ENCODE assay signal across 27 mouse cellular contexts in the genomic region with DNA sequence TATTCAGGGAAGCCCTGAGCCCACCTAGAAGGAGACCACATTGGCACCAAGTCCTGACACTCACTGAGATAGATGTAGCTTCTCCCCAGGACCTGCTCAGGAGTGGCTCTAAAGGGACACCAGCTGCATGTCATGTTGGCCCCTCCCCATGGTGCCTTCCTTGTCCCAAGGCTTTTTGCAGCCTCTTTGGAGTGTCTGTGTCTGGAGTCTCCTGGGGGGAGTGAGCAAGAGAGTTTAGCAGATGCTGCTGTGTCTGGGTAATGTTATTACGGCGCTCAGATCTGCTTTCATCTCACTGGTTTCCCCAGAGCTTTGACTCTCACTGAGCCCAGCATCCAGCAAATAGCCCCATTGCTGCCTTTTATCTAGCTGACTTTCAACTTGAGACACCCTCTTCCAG. TPM values are rescaled to one million over a fixed set of nuclear protein-coding genes. Genes with fewer than 3 reads are reported as not detected.
A peak's percentile ranks its signal among the peaks of the same experiment; 100 is the strongest.
DNase-seq lines count a peak whose midpoint lies in the region; ATAC-seq and TF ChIP-seq lines count a peak whose summit lies in the region.
"Had no signal": no experiment of that assay in that cellular context is flagged by ENCODE, and none has a peak within 500 bp of the region (broad histone marks: within the 10 kb centered on the region; RNA-seq: fewer than 3 reads in every experiment).

No protein-coding gene starts in this region.

- H3K36me3 ChIP-seq in embryonic facial prominence, embryonic 14.5 days (ENCODE audit: control insufficient read depth, insufficient read depth, low read length): no peaks in the 10 kb centered on the region
- H3K36me3 ChIP-seq in embryonic facial prominence, embryonic 10.5 days (replicated peaks): no peaks in the 10 kb centered on the region
- no peaks in the 10 kb centered on the region for H3K36me3 ChIP-seq in hindbrain, embryonic 12.5 days
- no peaks in the 10 kb centered on the region for H3K36me3 ChIP-seq in hindbrain, embryonic 10.5 days
- H3K36me3 ChIP-seq in hindbrain, postnatal 0 days (ENCODE audit: insufficient read depth, low read length): no peaks in the 10 kb centered on the region
- H3K36me3 ChIP-seq: embryonic facial prominence, embryonic 12.5 days; limb, embryonic 13.5 days; lung, embryonic 15.5 days had no signal

- H3K4me1 ChIP-seq in embryonic facial prominence, embryonic 14.5 days (ENCODE audit: control insufficient read depth, insufficient read depth, low read length): no peaks in the 10 kb centered on the region; the same call in 1 of the 2 replicates
- H3K4me1 ChIP-seq in embryonic facial prominence, embryonic 10.5 days: peaks cover 23% of the 10 kb centered on the region
- peaks cover 31% of the 10 kb centered on the region for H3K4me1 ChIP-seq in hindbrain, embryonic 12.5 days
- peaks cover 32% of the 10 kb centered on the region for H3K4me1 ChIP-seq in hindbrain, embryonic 10.5 days (replicated peaks)
- H3K4me1 ChIP-seq in hindbrain, postnatal 0 days (ENCODE audit: insufficient read depth, low read length): peaks cover 6% of the 10 kb centered on the region; the same call in 1 of the 2 replicates
- H3K4me1 ChIP-seq: lung, embryonic 15.5 days had no signal

- ATAC-seq in embryonic facial prominence, embryonic 14.5 days (ENCODE audit: low read depth): peak; percentile 60; the same call in 1 of the 2 replicates
- peak; percentile 15; the same call in 1 of the 2 replicates for ATAC-seq in hindbrain, embryonic 12.5 days (ENCODE audit: low FRiP score)
- ATAC-seq in hindbrain, postnatal 0 days: no peak
- ATAC-seq: intestine, embryonic 16.5 days had no signal

- no peak overlapping the region for H3K4me2 ChIP-seq in embryonic facial prominence, embryonic 14.5 days (ENCODE audit: low read depth, low read length)
- no peak overlapping the region for H3K4me2 ChIP-seq in hindbrain, embryonic 12.5 days (replicated peaks)
- H3K4me2 ChIP-seq in hindbrain, postnatal 0 days (ENCODE audit: low read depth, low read length): no peak overlapping the region
- H3K4me2 ChIP-seq: embryonic facial prominence, embryonic 12.5 days; limb, embryonic 13.5 days; liver, embryonic 11.5 days; lung, embryonic 15.5 days had no signal

- no peak overlapping the region for H3K4me3 ChIP-seq in embryonic facial prominence, embryonic 14.5 days (ENCODE audit: low read depth, low read length)
- H3K4me3 ChIP-seq in embryonic facial prominence, embryonic 10.5 days: no peak overlapping the region
- no peak overlapping the region for H3K4me3 ChIP-seq in hindbrain, embryonic 12.5 days
- no peak overlapping the region for H3K4me3 ChIP-seq in hindbrain, embryonic 10.5 days
- H3K4me3 ChIP-seq in hindbrain, postnatal 0 days (ENCODE audit: low read length): no peak overlapping the region
- H3K4me3 ChIP-seq: embryonic facial prominence, embryonic 12.5 days; left cerebral cortex, adult 2 months; limb, embryonic 13.5 days; lung, embryonic 15.5 days had no signal

- H3K9ac ChIP-seq in embryonic facial prominence, embryonic 14.5 days (ENCODE audit: low read depth, low read length): no peak overlapping the region
- no peak overlapping the region for H3K9ac ChIP-seq in hindbrain, embryonic 12.5 days
- H3K9ac ChIP-seq in hindbrain, postnatal 0 days (replicated peaks; ENCODE audit: low read length): no peak overlapping the region
- H3K9ac ChIP-seq: embryonic facial prominence, embryonic 12.5 days; limb, embryonic 13.5 days; lung, embryonic 15.5 days had no signal

- 54% methylated on average over 2 of the region's 2 CpGs for WGBS in embryonic facial prominence, embryonic 14.5 days
- 71% methylated on average over 2 of the region's 2 CpGs for WGBS in embryonic facial prominence, embryonic 10.5 days
- WGBS in hindbrain, embryonic 12.5 days: 51% methylated on average over 2 of the region's 2 CpGs
- 71% methylated on average over 2 of the region's 2 CpGs for WGBS in hindbrain, embryonic 10.5 days
- 31% methylated on average over 2 of the region's 2 CpGs for WGBS in hindbrain, postnatal 0 days

- peak; percentile 36 for DNase-seq in embryonic facial prominence, embryonic 14.5 days (ENCODE audit: low spot score)
- no peak for DNase-seq in embryonic facial prominence, embryonic 10.5 days (ENCODE audit: low spot score)
- DNase-seq in hindbrain, embryonic 10.5 days (ENCODE audit: low spot score): no peak
- DNase-seq in MN1 (ENCODE audit: low spot score): peak; percentile 83
- peak; percentile 7 for DNase-seq in hindbrain, postnatal 0 days (ENCODE audit: low spot score)
- DNase-seq in urinary bladder, postnatal 36 days (ENCODE audit: low spot score in 2 of 2): no peak
- DNase-seq in left cerebral cortex, adult 9 months (ENCODE audit: low spot score in 2 of 2): no peak
- DNase-seq: adrenal gland, adult 8-10 months; cerebellum, adult 9-10 months; gastrocnemius, postnatal 14 days; heart, postnatal 14 days; thymus, postnatal 4 days had no signal

- no peak for TF ChIP-seq CTCF in hindbrain, postnatal 0 days (IDR thresholded peaks at IDR 0.05; ENCODE audit: low read depth)

- H3K27me3 ChIP-seq in embryonic facial prominence, embryonic 14.5 days (replicated peaks; ENCODE audit: control insufficient read depth, insufficient read depth, low read length): no peaks in the 10 kb centered on the region
- H3K27me3 ChIP-seq in embryonic facial prominence, embryonic 10.5 days (replicated peaks; ENCODE audit: low read depth, poor library complexity, severe bottlenecking): peaks cover 15% of the 10 kb centered on the region
- H3K27me3 ChIP-seq in hindbrain, embryonic 12.5 days: peaks cover 2% of the 10 kb centered on the region; the same call in 1 of the 2 replicates
- no peaks in the 10 kb centered on the region for H3K27me3 ChIP-seq in hindbrain, embryonic 10.5 days (ENCODE audit: insufficient read depth, poor library complexity, severe bottlenecking)
- H3K27me3 ChIP-seq in hindbrain, postnatal 0 days (ENCODE audit: insufficient read depth, low read length): no peaks in the 10 kb centered on the region
- H3K27me3 ChIP-seq: embryonic facial prominence, embryonic 12.5 days had no signal

- no peaks in the 10 kb centered on the region for H3K9me3 ChIP-seq in embryonic facial prominence, embryonic 14.5 days (ENCODE audit: control insufficient read depth, low read length)
- H3K9me3 ChIP-seq in embryonic facial prominence, embryonic 10.5 days: no peaks in the 10 kb centered on the region
- no peaks in the 10 kb centered on the region for H3K9me3 ChIP-seq in hindbrain, embryonic 12.5 days (replicated peaks)
- H3K9me3 ChIP-seq in hindbrain, embryonic 10.5 days: no peaks in the 10 kb centered on the region
- no peaks in the 10 kb centered on the region for H3K9me3 ChIP-seq in hindbrain, postnatal 0 days (ENCODE audit: low read length)
- H3K9me3 ChIP-seq: embryonic facial prominence, embryonic 12.5 days; limb, embryonic 13.5 days; lung, embryonic 15.5 days had no signal

- H3K27ac ChIP-seq in embryonic facial prominence, embryonic 14.5 days (replicated peaks; ENCODE audit: low read depth, low read length): no peak overlapping the region
- no peak overlapping the region for H3K27ac ChIP-seq in embryonic facial prominence, embryonic 10.5 days (replicated peaks)
- H3K27ac ChIP-seq in hindbrain, embryonic 12.5 days: peak overlapping the region; percentile 52; the same call in 1 of the 2 replicates
- H3K27ac ChIP-seq in hindbrain, embryonic 10.5 days: no peak overlapping the region
- no peak overlapping the region for H3K27ac ChIP-seq in hindbrain, postnatal 0 days
- H3K27ac ChIP-seq: embryonic facial prominence, embryonic 12.5 days; left cerebral cortex, adult 2 months; limb, embryonic 13.5 days; lung, embryonic 15.5 days had no signal

RNA-seq across cellular contexts. Expression of a gene that starts 25.7 kb away (rescaled TPM):
- polyA plus RNA-seq in embryonic facial prominence, embryonic 14.5 days (2014; fragmentation: Nextera tagmentation; extraction: Ambion mirVana): 0.22 TPM in 1 of 2 replicates, not detected in the other
- polyA plus RNA-seq in embryonic facial prominence, embryonic 10.5 days (2016; fragmentation: Nextera tagmentation; extraction: Ambion mirVana): 0.23 and 0.30 TPM in 2 replicates
- 1.8 and 2.9 TPM in 2 replicates for polyA plus RNA-seq in hindbrain, embryonic 12.5 days (2016; fragmentation: Nextera tagmentation; extraction: Ambion mirVana)
- polyA plus RNA-seq in hindbrain, embryonic 10.5 days (2016; fragmentation: Nextera tagmentation; extraction: Ambion mirVana): 0.31 and 0.95 TPM in 2 replicates
- 27.0 and 28.0 TPM in 2 replicates for total RNA-seq in hindbrain, postnatal 0 days (2014; rRNA removed)
- 6.5 and 6.8 TPM in 2 replicates for polyA plus RNA-seq in hindbrain, postnatal 0 days (2015; fragmentation: Nextera tagmentation; extraction: Ambion mirVana)
- total RNA-seq: CH12.LX; gastrocnemius, postnatal 14 days; granulocyte monocyte progenitor cell, adult 5-6 weeks; heart, postnatal 14 days; megakaryocyte, adult 5-6 weeks had no signal
- polyA plus RNA-seq: C2C12; heart, embryonic 14.5 days; large intestine, adult 2 months; liver, embryonic 11.5 days; liver, embryonic 16.5 days; lung, embryonic 15.5 days; small intestine, adult 2 months had no signal

Comparison
In these comparisons a context has a peak if more than half of its experiments do, and no peak if none do; other contexts are left out.
1. DNase-seq: peak in embryonic facial prominence, embryonic 14.5 days (single experiment), MN1 (single experiment) and hindbrain, postnatal 0 days (single experiment); none in embryonic facial prominence, embryonic 10.5 days (single experiment), hindbrain, embryonic 10.5 days (single experiment), urinary bladder, postnatal 36 days (0 of 2) and left cerebral cortex, adult 9 months (0 of 2).